Mouse (Mus musculus) brain, embryonic 18.5 days (tissue): ENCODE data around the gene Gm20815.
"Not testable (repeated sequence)": the region's sequence is repeated elsewhere in the genome, so short reads cannot be mapped to it uniquely, and the experiment has no call there.

ENCODE experiments used
- DNase-seq: peaks from one replicate; pipeline ENCODE4 v3.0.0-alpha.2; 2012; ENCODE audit warnings: low read depth, low spot score

Gene Gm20815

DNA sequence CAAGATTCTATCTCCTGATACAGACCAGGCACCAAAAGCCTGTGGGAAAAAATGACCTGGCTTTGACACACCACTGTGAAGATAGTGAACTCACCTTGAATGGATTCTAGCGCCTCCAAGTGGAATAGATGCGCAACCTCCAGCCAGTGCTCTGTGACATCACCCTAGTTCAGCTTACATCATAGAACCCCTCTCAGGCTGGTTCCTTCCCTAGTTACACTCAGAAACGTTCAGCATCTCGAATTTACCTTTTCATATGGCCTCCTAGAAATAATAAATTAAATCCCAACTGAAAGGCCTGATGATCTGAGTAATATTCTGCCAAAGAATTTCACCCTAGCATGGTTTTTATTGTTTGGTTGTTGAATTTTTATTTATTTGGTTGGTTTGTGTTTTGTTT lies at the start of gene Gm20815:
Gm20815 (minus strand) TSS at position 101 of the 400 bp plus-strand sequence.
- not testable (repeated sequence) for DNase-seq
